ENCODE assay signal across 18 mouse cellular contexts in genomic region chr12:53995710-53996109, GRCm38 (mm10).
A peak's percentile ranks its signal among the peaks of the same experiment; 100 is the strongest.
DNase-seq lines count a peak whose midpoint lies in the region; ATAC-seq lines count a peak whose summit lies in the region.
"Had no signal": no experiment of that assay in that cellular context is flagged by ENCODE, and none has a peak within 500 bp of the region (broad histone marks: within the 10 kb centered on the region; RNA-seq: fewer than 3 reads in every experiment).

No protein-coding gene starts in this region.

- H3K9me3 ChIP-seq in hindbrain, embryonic 10.5 days, result no peaks in the 10 kb centered on the region
- H3K9me3 ChIP-seq in hindbrain, embryonic 11.5 days (ENCODE audit: control insufficient read depth, low read length), result no peaks in the 10 kb centered on the region
- H3K9me3 ChIP-seq in neural tube, embryonic 12.5 days, result no peaks in the 10 kb centered on the region
- H3K9me3 ChIP-seq in neural tube, embryonic 15.5 days (replicated peaks), result no peaks in the 10 kb centered on the region
- H3K9me3 ChIP-seq: limb, embryonic 13.5 days had no signal

- WGBS in hindbrain, embryonic 10.5 days, result 80% methylated on average over 5 of the region's 5 CpGs
- WGBS in hindbrain, embryonic 11.5 days, result 71% methylated on average over 5 of the region's 5 CpGs
- 85% methylated on average over 5 of the region's 5 CpGs for WGBS in neural tube, embryonic 12.5 days
- WGBS in neural tube, embryonic 15.5 days, result 72% methylated on average over 5 of the region's 5 CpGs

- peaks cover 7% of the 10 kb centered on the region for H3K4me1 ChIP-seq in hindbrain, embryonic 10.5 days (replicated peaks)
- no peaks in the 10 kb centered on the region for H3K4me1 ChIP-seq in hindbrain, embryonic 11.5 days (replicated peaks; ENCODE audit: control insufficient read depth, insufficient read depth, low read length)
- peaks cover 6% of the 10 kb centered on the region; the same call in 1 of the 2 replicates for H3K4me1 ChIP-seq in neural tube, embryonic 12.5 days
- peaks cover 19% of the 10 kb centered on the region for H3K4me1 ChIP-seq in neural tube, embryonic 15.5 days

- peak; percentile 23 to 26 for DNase-seq in cerebellum, postnatal 14 days
- DNase-seq in cerebellum, adult 11 months, result no peak
- DNase-seq in hindbrain, embryonic 10.5 days (ENCODE audit: low spot score), result no peak
- DNase-seq in hindbrain, embryonic 11.5 days (ENCODE audit: low spot score), result no peak
- no peak for DNase-seq in frontal cortex, postnatal 36 days (ENCODE audit: low spot score in 2 of 2)
- DNase-seq: cerebellum, adult 9-10 months; embryo, embryonic 11 days; kidney, adult 11 months; kidney, postnatal 14 days; layer of hippocampus, adult 9-11 months; right cerebral cortex, postnatal 14 days; thymus, postnatal 14 days had no signal

- no peak overlapping the region for H3K4me3 ChIP-seq in hindbrain, embryonic 10.5 days
- no peak overlapping the region for H3K4me3 ChIP-seq in hindbrain, embryonic 11.5 days (ENCODE audit: low read depth, low read length)
- H3K4me3 ChIP-seq in neural tube, embryonic 12.5 days, result no peak overlapping the region
- no peak overlapping the region for H3K4me3 ChIP-seq in neural tube, embryonic 15.5 days (replicated peaks)
- H3K4me3 ChIP-seq: limb, embryonic 13.5 days had no signal

- peak overlapping the region; percentile 29; the same call in 1 of the 2 replicates for H3K27ac ChIP-seq in hindbrain, embryonic 10.5 days
- no peak overlapping the region for H3K27ac ChIP-seq in hindbrain, embryonic 11.5 days (ENCODE audit: low read depth, low read length)
- H3K27ac ChIP-seq in neural tube, embryonic 12.5 days, result no peak overlapping the region
- H3K27ac ChIP-seq in neural tube, embryonic 15.5 days (replicated peaks), result no peak overlapping the region; the same call in 1 of the 2 replicates
- H3K27ac ChIP-seq: limb, embryonic 13.5 days; liver, embryonic 14.5 days had no signal

- no peak for ATAC-seq in hindbrain, embryonic 11.5 days (ENCODE audit: low FRiP score)
- ATAC-seq in neural tube, embryonic 12.5 days (ENCODE audit: low FRiP score, low read depth), result no peak
- no peak for ATAC-seq in neural tube, embryonic 15.5 days (ENCODE audit: low FRiP score)
- no peak for ATAC-seq in frontal cortex, adult (ENCODE audit: low TSS enrichment)
- ATAC-seq: forebrain, embryonic 14.5 days had no signal

- H3K27me3 ChIP-seq in hindbrain, embryonic 10.5 days (ENCODE audit: insufficient read depth, poor library complexity, severe bottlenecking), result no peaks in the 10 kb centered on the region; the same call in 1 of the 2 replicates
- H3K27me3 ChIP-seq in hindbrain, embryonic 11.5 days (ENCODE audit: control insufficient read depth, insufficient read depth, low read length), result no peaks in the 10 kb centered on the region
- no peaks in the 10 kb centered on the region for H3K27me3 ChIP-seq in neural tube, embryonic 12.5 days (replicated peaks)
- no peaks in the 10 kb centered on the region for H3K27me3 ChIP-seq in neural tube, embryonic 15.5 days (replicated peaks)

- no peak overlapping the region for H3K9ac ChIP-seq in hindbrain, embryonic 11.5 days (ENCODE audit: low read depth, low read length)
- 0 out of 2 replicates have a peak overlapping the region, but pooled peaks have one; percentile 13 for H3K9ac ChIP-seq in neural tube, embryonic 12.5 days
- H3K9ac ChIP-seq in neural tube, embryonic 15.5 days (replicated peaks), result no peak overlapping the region
- H3K9ac ChIP-seq: limb, embryonic 13.5 days; liver, embryonic 14.5 days had no signal

- H3K36me3 ChIP-seq in hindbrain, embryonic 10.5 days, result no peaks in the 10 kb centered on the region
- no peaks in the 10 kb centered on the region for H3K36me3 ChIP-seq in hindbrain, embryonic 11.5 days (ENCODE audit: control insufficient read depth, insufficient read depth, low read length)
- no peaks in the 10 kb centered on the region for H3K36me3 ChIP-seq in neural tube, embryonic 12.5 days
- H3K36me3 ChIP-seq in neural tube, embryonic 15.5 days, result no peaks in the 10 kb centered on the region
- H3K36me3 ChIP-seq: limb, embryonic 13.5 days had no signal

- no peak overlapping the region for H3K4me2 ChIP-seq in hindbrain, embryonic 11.5 days (replicated peaks; ENCODE audit: low read depth, low read length)
- H3K4me2 ChIP-seq in neural tube, embryonic 12.5 days (replicated peaks), result no peak overlapping the region
- no peak overlapping the region for H3K4me2 ChIP-seq in neural tube, embryonic 15.5 days
- H3K4me2 ChIP-seq: limb, embryonic 13.5 days had no signal

Comparison
In these comparisons a context has a peak if more than half of its experiments do, and no peak if none do; other contexts are left out.
1. DNase-seq: peak in cerebellum, postnatal 14 days (2 of 2); none in cerebellum, adult 11 months (single experiment), hindbrain, embryonic 10.5 days (single experiment), hindbrain, embryonic 11.5 days (single experiment) and frontal cortex, postnatal 36 days (0 of 2).